Mouse (Mus musculus): ENCODE measurements around the gene Spib. TPM values are rescaled to one million over a fixed set of nuclear protein-coding genes. Genes with fewer than 3 reads are reported as not detected.
A peak's percentile ranks its signal among the peaks of the same experiment; 100 is the strongest.

Spib gene
- polyA plus RNA-seq, 1 experiment from 2014 or later = 0.05 TPM

DNA sequence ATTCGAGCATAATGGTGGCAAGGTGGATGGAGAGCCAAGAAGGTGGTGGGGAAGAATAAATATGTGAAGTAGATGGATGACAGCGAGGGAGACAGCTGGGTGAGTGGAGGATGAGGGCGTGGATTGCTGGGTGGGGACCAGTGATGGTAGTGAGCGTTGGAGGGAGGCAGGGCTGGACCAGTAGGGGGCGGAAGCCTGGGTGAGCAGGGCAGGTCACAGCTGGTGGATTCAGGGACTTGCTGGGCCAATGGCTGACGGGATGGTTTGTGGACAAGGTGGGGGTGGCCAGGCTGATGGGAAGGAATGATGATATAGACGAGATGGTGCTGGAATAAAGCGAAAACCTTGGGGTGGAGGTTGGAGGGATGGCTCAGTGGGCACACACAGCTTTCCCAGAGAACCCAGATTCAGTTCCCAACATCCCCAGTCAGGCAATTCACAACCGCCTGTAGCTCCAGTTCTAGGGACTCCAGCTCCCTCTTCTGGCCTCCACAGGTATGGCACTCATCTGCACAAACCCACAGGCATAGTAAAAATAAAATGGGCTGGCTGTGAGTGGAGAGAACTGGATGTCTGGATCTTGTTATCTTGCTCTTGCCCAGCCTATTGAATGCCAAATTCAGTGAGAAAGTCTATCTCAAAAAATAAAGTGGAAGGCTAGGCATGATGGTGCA, 12.5 kb downstream of the Spib start:
- H3K27ac ChIP-seq = no peak overlapping the region
- H3K9ac ChIP-seq = no peak overlapping the region
- WGBS = 76% methylated on average over 9 of the region's 9 CpGs
- H3K27me3 ChIP-seq (replicated peaks) = peaks cover 14% of the 10 kb centered on the region
- H3K9me3 ChIP-seq = no peaks in the 10 kb centered on the region
- H3K4me3 ChIP-seq = no peak overlapping the region
- no peak overlapping the region for H3K4me2 ChIP-seq
- H3K36me3 ChIP-seq (replicated peaks) = no peaks in the 10 kb centered on the region
- peaks cover 4% of the 10 kb centered on the region; the same call in 1 of the 2 replicates for H3K4me1 ChIP-seq
- ATAC-seq (replicated peaks) = no peak

DNA sequence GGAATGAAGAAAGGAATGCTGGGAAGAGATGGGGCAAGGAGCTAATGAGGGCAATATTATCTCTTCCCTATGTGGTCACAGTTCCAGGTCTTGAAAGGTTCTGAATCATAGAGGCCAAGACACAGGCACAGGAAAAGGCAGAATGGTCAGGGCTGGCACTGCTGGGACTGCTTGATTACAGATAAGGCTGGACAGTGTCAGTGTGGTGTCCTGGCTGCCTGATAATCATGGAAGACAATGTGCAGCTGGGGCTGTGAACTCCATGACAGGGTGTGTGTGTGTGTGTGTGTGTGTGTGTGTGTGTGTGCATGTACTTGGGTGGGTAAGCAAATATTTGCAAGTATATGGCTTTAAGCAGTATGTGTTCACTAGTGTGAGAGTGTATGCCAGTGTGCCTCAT, 24.4 kb downstream of the Spib start:
- Histone ChIP-seq H3K9me3 (no peaks in the 10 kb centered on the region), H3K9ac (no peak overlapping the region), H3K27ac (no peak overlapping the region), H3K4me3 (no peak overlapping the region), H3K4me2 (no peak overlapping the region), H3K36me3 (replicated peaks) (no peaks in the 10 kb centered on the region), H3K4me1 (no peaks in the 10 kb centered on the region), H3K27me3 (replicated peaks) (0 out of 2 replicates have a peak, but pooled peaks cover 8% of the 10 kb centered on the region)
- no peak for ATAC-seq (replicated peaks)

DNA sequence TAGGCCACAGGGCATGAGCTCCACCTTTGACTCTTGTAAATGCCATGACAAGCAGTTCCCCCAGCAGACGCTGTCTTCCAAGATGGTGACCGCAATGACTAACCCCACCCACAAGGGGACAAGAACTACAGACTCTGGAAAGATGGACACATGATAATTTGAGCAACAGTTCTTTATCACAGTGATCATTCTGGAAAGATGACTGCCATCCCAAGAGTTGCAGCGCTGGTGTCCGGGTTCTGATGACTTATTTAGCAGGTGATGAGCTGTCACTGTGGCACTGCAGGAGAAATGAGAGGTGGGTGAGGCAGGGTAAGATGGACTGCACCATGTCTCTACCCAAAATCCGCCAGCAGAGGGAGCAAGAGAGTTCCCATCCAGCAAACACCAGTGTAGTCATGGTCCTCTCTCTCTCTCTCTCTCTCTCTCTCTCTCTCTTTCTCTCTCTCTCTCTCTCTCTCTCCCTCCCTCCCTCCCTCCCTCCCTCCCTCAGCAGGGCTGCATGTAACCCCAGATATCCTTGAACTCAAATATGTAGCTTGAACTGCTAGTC, 30.2 kb downstream of the Spib start:
- Histone ChIP-seq H3K4me2 (no peak overlapping the region), H3K4me1 (peaks cover 7% of the 10 kb centered on the region), H3K27me3 (replicated peaks) (no peaks in the 10 kb centered on the region), H3K4me3 (no peak overlapping the region), H3K27ac (no peak overlapping the region), H3K36me3 (replicated peaks) (no peaks in the 10 kb centered on the region), H3K9me3 (no peaks in the 10 kb centered on the region), H3K9ac (no peak overlapping the region)
- ATAC-seq (replicated peaks) = peak; percentile 48; the same call in 1 of the 2 replicates
- 37% methylated on average over 5 of the region's 5 CpGs for WGBS

DNA sequence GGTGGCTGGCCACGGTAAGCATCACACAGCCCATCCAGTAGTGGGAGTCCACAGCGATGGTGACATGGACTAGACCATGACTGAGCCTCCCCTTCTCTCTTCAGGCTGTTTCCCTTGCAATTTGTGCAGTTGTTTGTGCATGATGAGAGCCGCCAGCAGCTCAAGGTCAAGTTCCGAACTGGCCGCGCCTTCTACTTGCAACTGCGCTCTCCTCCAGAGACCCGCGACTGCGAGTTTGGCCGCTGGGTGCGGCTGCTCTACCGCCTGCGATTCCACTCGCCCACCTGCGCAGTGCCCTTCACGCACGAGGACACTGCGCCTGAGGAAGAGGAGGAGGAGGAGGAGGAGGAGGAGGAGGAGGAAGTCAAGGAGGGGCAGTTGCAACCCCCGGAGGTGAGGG, 31.8 kb downstream of the Spib start:
- no peak for ATAC-seq (replicated peaks)
- H3K4me3 ChIP-seq = no peak overlapping the region
- H3K4me2 ChIP-seq = no peak overlapping the region
- no peak overlapping the region for H3K27ac ChIP-seq
- no peaks in the 10 kb centered on the region for H3K36me3 ChIP-seq (replicated peaks)
- WGBS = 53% methylated on average over 20 of the region's 20 CpGs
- no peaks in the 10 kb centered on the region for H3K9me3 ChIP-seq
- no peaks in the 10 kb centered on the region for H3K27me3 ChIP-seq (replicated peaks)
- no peak overlapping the region for H3K9ac ChIP-seq
- peaks cover 15% of the 10 kb centered on the region for H3K4me1 ChIP-seq

DNA sequence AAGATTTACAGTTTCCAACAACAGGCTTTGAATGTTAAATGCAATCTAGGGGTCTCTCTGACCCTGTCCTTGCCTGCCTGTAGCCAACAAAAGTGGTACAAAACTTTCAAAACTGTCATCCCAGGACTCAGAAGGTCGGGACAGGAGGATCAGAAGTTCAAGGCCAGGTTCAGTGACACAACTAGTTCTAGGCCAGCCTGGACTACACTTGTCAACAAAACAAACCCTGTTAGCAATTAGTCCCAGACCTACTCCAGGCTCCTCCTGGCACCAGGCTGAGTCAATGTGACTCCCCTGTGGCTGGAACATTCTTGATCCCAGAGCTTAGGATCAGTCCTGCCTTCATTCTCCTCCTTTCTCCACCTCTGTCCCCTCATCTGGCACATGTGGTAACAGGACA, 32.9 kb downstream of the Spib start:
- WGBS = 69% methylated on average over 1 of the region's 1 CpGs
- ATAC-seq (replicated peaks) = no peak
- Histone ChIP-seq H3K36me3 (replicated peaks) (no peaks in the 10 kb centered on the region; the same call in 1 of the 2 replicates), H3K9ac (no peak overlapping the region), H3K27ac (no peak overlapping the region), H3K4me3 (no peak overlapping the region), H3K4me2 (no peak overlapping the region), H3K27me3 (replicated peaks) (no peaks in the 10 kb centered on the region), H3K9me3 (no peaks in the 10 kb centered on the region), H3K4me1 (peaks cover 24% of the 10 kb centered on the region)

DNA sequence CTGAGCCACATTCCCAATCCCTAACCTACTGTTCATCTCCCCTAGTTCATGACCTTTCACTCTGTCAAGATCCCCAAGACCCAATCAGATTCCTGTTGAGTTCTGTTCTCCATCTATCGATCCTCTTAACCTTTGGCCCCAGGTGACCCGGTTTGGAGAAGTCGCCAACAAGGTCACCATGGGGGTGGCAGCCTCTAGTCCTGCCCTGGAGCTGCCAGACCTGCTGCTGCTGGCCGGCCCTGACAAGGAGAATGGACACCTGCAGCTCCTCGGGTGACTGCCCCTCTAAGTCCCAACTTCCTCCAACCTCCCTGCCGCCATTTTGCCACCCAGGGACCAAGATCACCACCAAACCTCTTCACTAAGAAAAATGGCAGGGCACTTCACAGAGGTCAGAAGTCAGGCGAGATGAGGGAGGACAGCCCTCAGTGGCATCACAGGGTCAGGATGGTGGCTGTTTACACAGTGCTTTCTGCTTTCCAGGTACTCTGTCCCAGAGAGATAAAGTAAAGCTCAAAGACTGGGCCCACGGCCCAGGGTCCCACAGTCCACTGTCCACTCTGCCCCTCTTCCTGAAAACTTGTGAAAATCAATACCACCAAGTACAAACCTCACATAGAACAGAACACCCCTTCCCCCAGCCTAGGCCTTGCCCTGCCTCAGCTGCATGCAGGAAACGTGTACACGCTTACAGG, 34.4 kb downstream of the Spib start:
- WGBS = 85% methylated on average over 10 of the region's 10 CpGs
- Histone ChIP-seq H3K27ac (no peak overlapping the region), H3K4me3 (peak overlapping the region; percentile 87), H3K9ac (peak overlapping the region; percentile 94), H3K4me2 (peak overlapping the region; percentile 74), H3K9me3 (no peaks in the 10 kb centered on the region), H3K27me3 (replicated peaks) (no peaks in the 10 kb centered on the region), H3K36me3 (replicated peaks) (peaks cover 5% of the 10 kb centered on the region; the same call in 1 of the 2 replicates), H3K4me1 (peaks cover 27% of the 10 kb centered on the region)
- ATAC-seq (replicated peaks) = no peak

DNA sequence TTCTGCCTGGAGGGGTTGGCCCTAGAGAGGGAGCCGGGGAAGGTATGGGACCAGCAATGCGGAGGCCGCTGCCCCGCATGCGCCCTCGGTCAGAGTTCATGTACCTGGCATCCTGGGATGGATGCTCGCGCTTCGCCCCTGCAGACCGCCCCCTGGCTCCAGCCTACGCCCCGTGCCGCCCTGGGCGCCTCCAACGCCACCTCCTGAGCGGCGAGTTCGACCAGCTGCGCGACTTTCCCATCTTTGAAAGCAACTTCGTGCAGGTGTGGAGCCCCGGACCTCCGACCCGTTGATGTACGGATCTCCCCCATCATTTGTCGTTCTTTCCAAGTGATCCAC, 35.1 kb downstream of the Spib start:
- no peaks in the 10 kb centered on the region for H3K27me3 ChIP-seq (replicated peaks)
- no peak for ATAC-seq (replicated peaks)
- peaks cover 12% of the 10 kb centered on the region for H3K36me3 ChIP-seq (replicated peaks)
- H3K27ac ChIP-seq = peak overlapping the region; percentile 99
- peak overlapping the region; percentile 74 for H3K4me2 ChIP-seq
- H3K9me3 ChIP-seq = no peaks in the 10 kb centered on the region
- H3K4me1 ChIP-seq = peaks cover 27% of the 10 kb centered on the region
- peak overlapping the region; percentile 94 for H3K9ac ChIP-seq
- under 1% methylated on average over 26 of the region's 26 CpGs for WGBS
- peak overlapping the region; percentile 87 for H3K4me3 ChIP-seq

DNA sequence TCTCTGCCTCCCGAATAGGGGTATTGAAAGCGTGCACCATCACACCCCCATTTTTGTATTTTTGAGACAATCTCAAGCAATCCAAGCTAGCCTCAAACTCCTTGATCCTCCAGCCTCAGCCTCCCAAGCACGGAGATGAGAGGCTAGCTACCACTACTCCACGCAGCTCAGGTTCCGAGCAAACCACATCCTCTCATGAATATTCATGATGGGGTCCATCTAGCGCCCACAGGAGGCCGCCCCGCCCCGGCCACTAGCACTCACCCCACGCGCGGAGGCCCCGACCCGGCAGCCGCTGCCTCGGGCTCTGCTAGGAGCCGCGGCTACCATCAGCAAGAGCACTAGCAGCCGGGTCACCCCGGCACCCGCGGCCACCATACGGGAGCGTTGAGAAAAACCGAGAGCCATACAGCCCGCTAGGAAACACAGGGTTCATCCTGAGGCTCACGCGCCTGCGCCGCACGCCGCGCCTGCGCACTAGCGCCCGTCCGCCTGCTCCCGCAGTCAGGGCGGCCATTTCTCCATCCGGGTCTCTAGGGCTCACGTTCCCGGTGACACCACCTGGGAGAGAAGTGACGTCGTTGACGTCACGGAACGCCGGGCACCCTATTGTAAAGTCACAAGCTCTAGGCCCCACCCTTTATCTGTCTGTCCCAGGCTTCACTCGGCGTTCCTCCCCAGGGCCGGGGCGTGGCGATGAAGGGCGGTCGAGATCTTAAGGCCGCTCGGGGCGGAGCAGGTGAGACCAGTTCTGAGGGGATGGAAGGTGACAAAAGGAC, 35.7 kb downstream of the Spib start, which contains the start of the genes Emc10 and Fam71e1:
Emc10 (minus strand) TSS at position 538 of the 779 bp plus-strand sequence.
Fam71e1 (plus strand) TSS at position 590 of the 779 bp plus-strand sequence.
- Histone ChIP-seq H3K4me2 (peak within 1 kb of the TSS; percentile 74), H3K9me3 (no peaks in the 10 kb centered on the region), H3K27ac (peak within 1 kb of the TSS; percentile 99), H3K27me3 (replicated peaks) (no peaks in the 10 kb centered on the region), H3K4me1 (peaks cover 27% of the 10 kb centered on the region), H3K9ac (peak within 1 kb of the TSS; percentile 98), H3K36me3 (replicated peaks) (peaks cover 15% of the 10 kb centered on the region), H3K4me3 (peak within 1 kb of the TSS; percentile 87)
- 1% methylated on average over 58 of the region's 58 CpGs for WGBS
- ATAC-seq (replicated peaks) = peak; percentile 97

DNA sequence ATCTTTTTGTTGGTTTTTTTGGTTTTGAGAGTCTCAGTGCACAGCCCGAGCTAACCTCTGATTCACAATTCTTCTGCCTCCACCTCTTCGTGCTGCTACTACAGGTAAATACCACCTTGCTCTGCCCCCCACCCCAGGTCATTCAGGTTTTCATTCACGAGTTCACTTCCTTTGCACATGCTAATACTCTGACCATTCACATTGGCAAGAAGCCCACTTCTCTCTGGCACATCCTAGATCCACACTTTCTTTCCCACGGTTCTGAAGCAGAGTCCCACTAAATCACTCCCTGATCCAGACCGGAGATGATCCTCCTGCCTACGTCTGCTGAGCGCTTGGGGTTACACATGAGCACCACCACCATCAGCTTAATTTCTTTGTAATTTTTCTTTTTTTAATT, 36.8 kb downstream of the Spib start:
- Histone ChIP-seq H3K9me3 (no peaks in the 10 kb centered on the region), H3K27me3 (replicated peaks) (no peaks in the 10 kb centered on the region), H3K27ac (no peak overlapping the region), H3K36me3 (replicated peaks) (peaks cover 25% of the 10 kb centered on the region), H3K4me3 (peak overlapping the region; percentile 87), H3K9ac (peak overlapping the region; percentile 98; the same call in 1 of the 2 replicates), H3K4me1 (peaks cover 27% of the 10 kb centered on the region), H3K4me2 (peak overlapping the region; percentile 74)
- 86% methylated on average over 7 of the region's 7 CpGs for WGBS
- no peak for ATAC-seq (replicated peaks)

DNA sequence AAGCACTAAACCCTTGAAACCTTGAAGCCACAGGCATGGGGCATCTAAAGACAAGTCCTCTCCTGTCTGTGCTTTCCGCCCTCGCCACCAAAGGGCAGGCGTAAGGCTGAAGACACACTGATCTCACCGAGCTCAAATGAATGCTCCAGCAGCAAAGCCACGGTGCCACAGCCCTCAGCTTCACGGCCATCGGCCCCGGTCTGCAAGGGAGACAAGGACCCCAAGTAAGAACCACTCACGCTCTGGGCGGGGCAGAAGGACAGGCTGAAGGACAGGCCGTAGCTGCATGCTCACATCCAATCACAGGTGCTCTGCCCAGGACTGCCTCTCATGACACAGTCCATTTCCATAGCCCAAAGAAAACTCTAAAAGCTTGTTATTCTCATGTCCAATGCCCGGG, 37.2 kb downstream of the Spib start:
- H3K9me3 ChIP-seq = no peaks in the 10 kb centered on the region
- ATAC-seq (replicated peaks) = no peak
- H3K9ac ChIP-seq = no peak overlapping the region
- H3K4me3 ChIP-seq = no peak overlapping the region
- peaks cover 27% of the 10 kb centered on the region for H3K4me1 ChIP-seq
- no peaks in the 10 kb centered on the region for H3K27me3 ChIP-seq (replicated peaks)
- H3K27ac ChIP-seq = no peak overlapping the region
- peaks cover 29% of the 10 kb centered on the region for H3K36me3 ChIP-seq (replicated peaks)
- peak overlapping the region; percentile 74; the same call in 1 of the 2 replicates for H3K4me2 ChIP-seq
- WGBS = 93% methylated on average over 12 of the region's 12 CpGs

DNA sequence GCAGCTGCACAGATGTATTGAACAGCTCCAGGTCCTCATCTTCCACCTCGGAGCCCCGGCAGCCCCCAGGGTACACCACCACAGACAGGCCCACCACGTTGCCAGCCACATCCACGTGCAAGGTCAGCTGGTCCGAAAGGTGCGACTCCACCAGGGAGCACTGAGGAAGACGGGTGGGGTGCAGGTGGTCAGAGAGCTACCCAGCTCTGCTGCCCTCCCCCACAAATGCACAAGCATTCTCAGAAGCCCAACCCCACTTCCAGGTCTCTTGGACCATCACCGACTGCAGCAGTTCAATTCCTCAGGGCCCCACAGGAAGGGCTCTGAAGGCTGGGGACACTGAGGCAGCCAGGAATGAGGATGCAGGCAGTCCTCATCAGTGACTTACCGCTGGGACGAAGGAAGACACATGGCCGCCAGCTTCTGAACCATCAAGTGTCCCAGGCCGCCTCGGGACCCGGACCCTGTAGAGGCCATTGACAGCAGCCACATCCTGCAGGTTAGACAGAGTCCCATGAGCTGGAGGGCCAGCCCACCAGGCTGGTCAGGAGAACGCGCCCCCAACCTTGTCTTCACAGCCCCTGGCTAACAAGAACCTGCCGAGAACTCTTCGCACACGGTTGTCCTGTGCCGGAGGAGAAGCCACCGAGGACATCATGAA, 39.6 kb downstream of the Spib start:
- no peak overlapping the region for H3K4me3 ChIP-seq
- WGBS = 94% methylated on average over 21 of the region's 21 CpGs
- H3K4me2 ChIP-seq = no peak overlapping the region
- peaks cover 23% of the 10 kb centered on the region for H3K4me1 ChIP-seq
- H3K9me3 ChIP-seq = no peaks in the 10 kb centered on the region
- H3K27ac ChIP-seq = no peak overlapping the region
- H3K36me3 ChIP-seq (replicated peaks) = peaks cover 29% of the 10 kb centered on the region
- no peaks in the 10 kb centered on the region for H3K27me3 ChIP-seq (replicated peaks)
- ATAC-seq (replicated peaks) = no peak
- no peak overlapping the region for H3K9ac ChIP-seq
